Mouse (Mus musculus) G1E-ER4 (cell line): ENCODE results near the gene Prelp. TPM values are rescaled to one million over a fixed set of nuclear protein-coding genes. Genes with fewer than 3 reads are reported as not detected.
A peak's percentile ranks its signal among the peaks of the same experiment; 100 is the strongest.

ENCODE experiments used
- GATA1 ChIP-seq: IDR thresholded peaks from one replicate; pipeline ENCODE4 v1.8.0; 2012; ENCODE audit warnings: low read length, inconsistent platforms
- polyA plus RNA-seq: library from polyadenylated mRNA; stranded (reverse); fragments of >175 nt; gene quantifications from 2 replicates; pipeline ENCODE4 v1.2.3, GENCODE M21; 2012

Prelp gene
- polyA plus RNA-seq, 1 experiment, result 0.15 TPM

DNA sequence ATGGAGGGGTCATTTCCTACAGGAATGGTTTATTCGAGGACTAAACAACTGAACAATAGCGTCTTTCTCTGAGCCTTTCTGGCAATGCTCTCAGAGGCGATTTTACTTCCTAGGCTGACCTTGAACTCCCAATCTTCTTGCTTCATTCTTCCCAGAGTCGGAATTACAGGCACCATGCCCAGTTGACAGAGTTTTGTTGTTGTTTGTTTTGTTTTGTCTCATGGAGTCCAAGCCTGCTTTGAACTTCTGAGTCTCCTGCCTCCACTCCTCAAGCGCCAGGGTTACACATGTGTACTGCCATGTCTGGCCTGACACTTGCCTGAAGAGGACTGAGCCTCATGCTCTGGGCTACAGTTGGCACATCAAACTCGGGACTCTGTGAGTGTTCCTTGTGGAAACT, 8.2 kb downstream of the Prelp start:
- no peak for TF ChIP-seq GATA1

- no peak for TF ChIP-seq GATA1
These were observed 9.8 kb downstream of the Prelp start for GRCm38 (mm10) chr1:133911456-133911855.

- TF ChIP-seq GATA1, result no peak
These were observed 10.2 kb downstream of the Prelp start for GRCm38 (mm10) chr1:133911008-133911407.

- no peak for TF ChIP-seq GATA1
These were observed 11.1 kb downstream of the Prelp start for GRCm38 (mm10) chr1:133910108-133910507.

DNA sequence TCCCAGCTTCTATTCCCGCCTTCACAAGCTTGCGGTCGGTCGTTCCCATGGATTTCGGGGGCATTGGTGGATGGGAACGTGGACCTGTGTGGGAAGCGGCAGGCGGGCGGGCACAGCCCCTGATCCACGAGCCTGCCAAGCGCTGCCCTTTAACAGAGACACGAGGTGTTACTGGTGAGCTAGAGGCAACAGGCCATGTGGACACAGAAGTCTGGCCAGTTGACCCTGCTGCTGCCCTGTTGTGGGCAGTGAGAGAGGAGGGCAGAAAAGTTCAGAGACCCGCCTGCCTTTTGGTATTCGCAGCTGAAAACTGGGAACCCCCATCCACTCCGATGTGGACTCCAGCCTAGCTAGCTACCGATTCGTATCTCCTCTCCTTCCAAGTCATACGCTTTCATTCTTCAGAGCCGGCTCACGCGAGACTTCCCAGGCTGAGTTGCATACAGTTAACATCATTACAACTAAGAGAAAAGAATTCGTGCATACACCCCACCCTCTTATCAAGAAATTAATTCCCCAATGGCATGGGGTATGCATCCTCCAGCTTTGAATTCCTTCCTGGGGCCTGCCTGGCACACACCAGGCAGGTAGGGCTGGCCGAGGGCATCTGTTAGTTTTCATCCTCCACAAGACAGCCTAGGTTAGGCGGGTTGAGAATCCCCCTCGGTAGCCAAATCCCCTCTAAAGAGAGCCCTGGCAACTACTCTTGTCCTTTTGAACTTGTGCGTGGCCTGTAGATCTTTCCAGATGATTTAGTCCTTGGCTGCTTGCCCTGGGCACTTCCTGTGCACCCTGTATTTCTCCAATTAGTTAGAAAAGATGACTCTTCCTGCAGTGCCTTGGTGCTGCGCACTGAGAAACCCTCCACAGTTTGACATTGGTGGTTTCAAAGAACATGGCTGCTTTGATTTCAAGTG, 12.3 kb downstream of the Prelp start:
- TF ChIP-seq GATA1, result no peak

DNA sequence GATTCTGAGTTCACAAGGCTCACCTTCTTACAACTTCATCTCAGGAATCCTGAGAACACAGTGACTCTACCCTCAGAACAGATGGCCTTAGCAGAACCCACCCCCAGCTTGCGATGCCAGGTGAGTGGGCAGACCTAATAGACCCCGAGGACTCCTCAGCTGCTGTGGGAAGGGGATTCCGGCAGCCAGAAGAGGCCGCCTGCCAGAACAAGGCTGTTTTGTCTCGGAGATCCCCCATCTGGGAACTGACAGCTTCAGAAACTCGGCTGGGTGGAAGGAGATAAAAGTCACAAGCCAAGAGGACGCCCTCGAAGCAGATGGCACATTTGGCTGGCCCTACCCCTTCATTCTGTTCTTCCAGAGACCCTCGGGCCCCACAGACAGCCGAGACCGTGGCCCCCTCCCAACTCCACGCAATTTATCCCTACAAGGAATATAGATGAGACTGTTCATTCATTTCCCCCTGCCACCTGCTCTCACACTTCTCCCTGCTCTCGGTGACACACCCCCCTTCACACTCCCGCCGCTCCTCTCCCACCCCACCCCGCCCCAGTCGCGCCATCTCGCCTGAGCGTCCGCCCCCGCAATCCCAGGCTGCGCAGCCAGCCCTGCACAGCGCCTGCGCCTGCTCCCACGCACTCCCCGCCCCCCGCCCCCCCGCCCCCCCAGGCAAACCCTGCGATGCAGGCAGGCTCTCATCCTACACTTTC, 13.1 kb downstream of the Prelp start, which contains the start of gene Optc:
Gene Optc, minus strand, starts transcription at position 51 of the 710 bp plus-strand sequence.
- TF ChIP-seq GATA1, result no peak

GRCm38 (mm10) chr1:133906420-133906819, 14.8 kb downstream of the Prelp start:
- no peak for TF ChIP-seq GATA1

DNA sequence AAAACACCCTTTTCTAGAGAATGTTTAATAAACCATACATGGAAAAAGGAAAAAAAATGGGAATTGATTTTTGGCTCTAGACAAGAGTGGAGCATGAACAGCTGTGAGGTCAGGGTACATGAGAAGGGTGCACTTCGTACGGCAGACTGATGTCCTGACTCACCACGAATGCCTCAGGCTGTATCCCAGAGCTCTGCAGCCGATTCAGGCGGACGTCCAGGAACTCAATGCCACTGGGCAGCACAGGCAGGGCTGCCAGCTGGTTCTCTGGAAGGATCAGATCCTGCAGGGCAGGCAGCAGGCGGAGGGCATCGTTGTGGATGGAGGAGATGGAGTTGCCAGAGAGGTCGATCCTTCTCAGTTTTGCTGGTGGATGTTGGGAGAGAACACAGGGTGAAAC, 20.4 kb downstream of the Prelp start:
- no peak for TF ChIP-seq GATA1

DNA sequence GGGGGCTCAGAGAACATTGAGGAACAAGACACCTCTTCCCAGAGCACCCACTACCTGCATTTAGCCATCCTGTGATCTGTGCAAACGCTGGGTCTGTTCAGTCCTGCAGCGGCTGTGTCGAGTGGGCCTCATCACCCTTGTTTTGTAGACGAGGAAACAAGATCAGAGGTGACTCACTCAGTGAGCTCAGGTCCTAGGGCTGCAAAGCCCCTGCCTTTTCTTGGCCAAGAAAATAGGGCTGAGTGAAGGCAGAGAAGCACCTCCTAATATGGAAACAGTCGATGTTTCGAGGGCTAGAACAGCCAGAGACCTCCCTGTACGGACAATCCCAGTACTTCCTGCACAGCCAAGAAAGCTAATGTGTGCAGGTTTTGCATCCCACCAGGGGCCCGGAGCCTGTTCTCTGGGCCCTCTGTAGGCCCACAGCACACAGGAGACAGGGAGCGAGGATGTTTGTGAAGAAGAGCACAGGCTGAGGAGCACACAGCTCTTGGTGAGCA, 22.1 kb downstream of the Prelp start:
- no peak for TF ChIP-seq GATA1

GRCm38 (mm10) chr1:133897293-133897692, 23.9 kb downstream of the Prelp start:
- TF ChIP-seq GATA1, result no peak

GRCm38 (mm10) chr1:133891489-133891888, 29.7 kb downstream of the Prelp start:
- TF ChIP-seq GATA1, result no peak

DNA sequence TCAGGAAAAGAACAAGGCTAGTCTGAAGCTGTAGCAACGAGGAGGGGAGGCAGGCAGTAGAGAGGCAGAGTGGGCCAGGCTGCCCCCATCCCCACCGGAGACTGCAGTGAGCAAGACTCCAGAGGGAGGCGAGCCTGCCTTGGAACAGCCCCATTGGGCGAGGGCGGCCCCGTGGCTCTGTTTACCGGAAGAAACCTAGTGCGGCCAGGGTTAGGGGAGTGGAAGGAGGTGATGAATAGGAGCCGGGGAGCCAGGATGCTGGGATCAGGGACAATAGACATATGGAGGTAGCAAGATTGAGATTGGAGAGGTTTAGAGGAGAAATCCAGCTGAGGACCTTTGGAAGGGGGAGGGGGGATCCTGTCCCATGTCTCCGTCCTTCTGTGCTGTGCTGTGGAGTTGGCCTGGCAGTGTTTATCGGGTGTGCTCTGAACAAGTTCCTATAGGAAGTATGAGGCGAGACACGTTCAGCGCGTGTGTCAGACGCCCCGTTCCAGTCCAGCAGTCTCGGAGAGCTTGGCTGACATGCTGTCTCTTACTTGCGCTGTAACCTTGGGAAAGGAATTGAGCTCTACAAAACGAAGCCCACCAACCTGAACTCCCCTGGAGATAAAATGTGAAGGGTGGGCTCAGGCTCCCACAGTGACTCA, 31.1 kb downstream of the Prelp start:
- no peak for TF ChIP-seq GATA1

GRCm38 (mm10) chr1:133887538-133888250, 33.5 kb downstream of the Prelp start:
- TF ChIP-seq GATA1, result peak; percentile 58

- no peak for TF ChIP-seq GATA1
These were observed 34.2 kb downstream of the Prelp start for GRCm38 (mm10) chr1:133887044-133887443.

DNA sequence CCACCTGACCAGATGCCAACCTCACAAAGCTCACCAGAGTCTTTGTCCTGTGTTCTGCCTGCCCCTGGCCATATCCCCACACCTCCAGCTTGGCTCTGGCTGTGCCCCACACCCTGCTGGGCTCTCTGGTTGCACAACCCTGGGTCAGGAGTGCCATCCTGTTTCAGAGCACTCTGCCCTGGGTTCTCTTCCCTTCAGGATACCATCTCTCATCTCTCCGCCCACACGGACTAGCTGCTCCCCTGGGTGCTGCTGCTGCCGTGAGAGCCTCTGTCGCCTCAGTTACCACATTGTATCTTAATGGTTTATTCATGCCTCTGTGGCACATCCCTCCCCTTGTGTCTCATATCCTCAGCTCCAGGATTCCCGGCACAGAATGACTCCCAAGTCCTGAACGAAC, 34.8 kb downstream of the Prelp start:
- no peak for TF ChIP-seq GATA1
